Mouse (Mus musculus) left cerebral cortex, adult 9 months (tissue): ENCODE results near the gene Stk38l.
A peak's percentile ranks its signal among the peaks of the same experiment; 100 is the strongest.

Experiments used
- DNase-seq, 2 experiments: peaks; one replicate each; pipeline ENCODE4 v3.0.0; 2022; ENCODE audit warnings: low spot score in 2 of 2

The Stk38l gene

GRCm38 (mm10) chr6:146724581-146725383, at the start of gene Stk38l:
Gene Stk38l, plus strand, starts transcription at chr6:146724995.
- peak; percentile 80 to 94 for DNase-seq

- no peak for DNase-seq
Observed at GRCm38 (mm10) chr6:146676904-146677303, 47.9 kb upstream of the Stk38l start.

- DNase-seq, result no peak
Observed at GRCm38 (mm10) chr6:146678136-146679070, 46.4 kb upstream of the Stk38l start.

GRCm38 (mm10) chr6:146683881-146684280, 40.9 kb upstream of the Stk38l start:
- DNase-seq, result no peak

- DNase-seq, result peak in 1 of 2 experiments; percentile 20
Observed at GRCm38 (mm10) chr6:146685781-146686308, 39.0 kb upstream of the Stk38l start.

- no peak for DNase-seq
Observed at GRCm38 (mm10) chr6:146686463-146687196, 38.2 kb upstream of the Stk38l start.

GRCm38 (mm10) chr6:146688010-146688409, 36.8 kb upstream of the Stk38l start:
- DNase-seq, result no peak

- no peak for DNase-seq
Observed at GRCm38 (mm10) chr6:146688861-146689260, 35.9 kb upstream of the Stk38l start.

- DNase-seq, result no peak
Observed at GRCm38 (mm10) chr6:146697767-146698166, 27.0 kb upstream of the Stk38l start.

GRCm38 (mm10) chr6:146698376-146698775, 26.4 kb upstream of the Stk38l start:
- no peak for DNase-seq

- no peak for DNase-seq
Observed at GRCm38 (mm10) chr6:146700461-146700860, 24.3 kb upstream of the Stk38l start.

- DNase-seq, result no peak
Observed at GRCm38 (mm10) chr6:146702126-146702881, 22.5 kb upstream of the Stk38l start.

GRCm38 (mm10) chr6:146703351-146703750, 21.4 kb upstream of the Stk38l start:
- no peak for DNase-seq

GRCm38 (mm10) chr6:146705631-146706030, 19.2 kb upstream of the Stk38l start:
- DNase-seq, result no peak

- no peak for DNase-seq
Observed at GRCm38 (mm10) chr6:146719606-146720005, 5.2 kb upstream of the Stk38l start.

GRCm38 (mm10) chr6:146723805-146724204, 990 bp upstream of the Stk38l start:
- DNase-seq, result no peak

- DNase-seq, result peak in 1 of 2 experiments; percentile 26
Observed at GRCm38 (mm10) chr6:146725384-146725791, 593 bp downstream of the Stk38l start.

- DNase-seq, result no peak
Observed at GRCm38 (mm10) chr6:146731031-146731430, 6.2 kb downstream of the Stk38l start.

- DNase-seq, result no peak
Observed at GRCm38 (mm10) chr6:146731692-146732091, 6.9 kb downstream of the Stk38l start.

- DNase-seq, result no peak
Observed at GRCm38 (mm10) chr6:146732232-146732631, 7.4 kb downstream of the Stk38l start.

- DNase-seq, result no peak
Observed at GRCm38 (mm10) chr6:146732676-146733075, 7.9 kb downstream of the Stk38l start.
